Mouse (Mus musculus) heart, adult 2 months (tissue): ENCODE measurements around the gene Ripk4.
A peak's percentile ranks its signal among the peaks of the same experiment; 100 is the strongest.

Source experiments
- CTCF ChIP-seq: fragments of 200-600 bp; IDR thresholded peaks from 2 replicates; pipeline ENCODE4 v1.8.1; 2022; ENCODE audit warnings: antibody characterized with exemption, mild to moderate bottlenecking, moderate library complexity
- POLR2A ChIP-seq: fragments of 200-500 bp; IDR thresholded peaks from 2 replicates; pipeline ENCODE4 v1.6.1; 2011; ENCODE audit warnings: mild to moderate bottlenecking, low read depth, low read length, control low read depth; ENCODE audit not compliant: insufficient read depth

- TF ChIP-seq CTCF: peak; percentile 28
- no peak for TF ChIP-seq POLR2A
These were observed 65.8 kb downstream of the Ripk4 start for GRCm38 (mm10) chr16:97697769-97698168.
